Mouse (Mus musculus) gastrocnemius, postnatal 10 days (tissue): ENCODE results near the gene Metap1. TPM values are rescaled to one million over a fixed set of nuclear protein-coding genes. Genes with fewer than 3 reads are reported as not detected.
"Not testable (repeated sequence)": the region's sequence is repeated elsewhere in the genome, so short reads cannot be mapped to it uniquely, and the experiment has no call there.

Experiments used
- DNase-seq: peaks from one replicate; pipeline ENCODE4 v3.0.0; 2021; ENCODE audit warnings: mixed read lengths
- total RNA-seq, 2 experiments: library from RNA; stranded (reverse); gene quantifications; 2 replicates each; pipeline ENCODE4 v1.2.3; 2021

Gene Metap1
- total RNA-seq, 2 experiments from 2014 or later: 44.9 to 47.0 TPM

DNA sequence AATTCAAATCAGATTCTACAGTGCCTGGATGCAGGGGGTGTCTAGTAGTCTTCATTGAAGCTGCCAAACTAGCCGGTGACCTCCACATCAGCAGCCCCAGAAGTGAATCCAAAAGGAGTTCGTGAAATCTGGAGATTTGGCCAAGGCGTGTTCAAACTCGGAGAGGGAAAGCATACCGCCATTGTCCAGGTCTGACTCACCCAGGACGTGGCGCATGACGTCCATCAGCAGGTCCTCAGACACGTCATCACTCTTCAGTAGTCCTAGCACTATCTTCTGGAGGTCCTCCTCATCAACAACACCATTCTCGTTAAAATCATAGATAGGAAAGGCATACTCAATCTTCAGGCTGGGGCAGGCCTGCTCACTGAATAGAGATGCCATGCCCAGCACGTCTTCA lies 14.4 kb upstream of the Metap1 start:
- DNase-seq: no peak

- no peak for DNase-seq
These were observed 10.8 kb upstream of the Metap1 start for GRCm38 (mm10) chr3:138499854-138500740.

DNA sequence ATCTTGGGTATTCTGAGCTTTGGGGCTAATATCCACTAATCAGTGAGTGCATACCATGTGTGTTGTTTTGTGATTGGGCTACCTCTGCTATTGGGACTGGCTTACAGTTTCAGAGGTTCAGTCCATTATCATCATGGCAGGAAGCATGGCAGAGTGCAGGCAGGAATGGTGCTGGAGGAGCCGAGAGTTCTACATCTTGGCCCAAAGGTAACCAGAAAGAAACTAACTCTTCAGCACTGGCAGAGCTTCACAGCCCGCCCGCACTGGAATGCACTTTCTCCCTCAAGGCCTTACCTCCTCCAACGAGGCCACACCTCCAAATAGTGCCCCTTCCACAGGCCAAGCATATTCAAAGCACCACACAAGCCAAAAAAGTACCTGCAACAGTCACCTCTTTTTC lies 9.4 kb upstream of the Metap1 start:
- DNase-seq: no peak

- no peak for DNase-seq
These were observed 6.1 kb upstream of the Metap1 start for GRCm38 (mm10) chr3:138495166-138496145.

- DNase-seq: no peak
These were observed 5.2 kb upstream of the Metap1 start for GRCm38 (mm10) chr3:138494565-138494964.

DNA sequence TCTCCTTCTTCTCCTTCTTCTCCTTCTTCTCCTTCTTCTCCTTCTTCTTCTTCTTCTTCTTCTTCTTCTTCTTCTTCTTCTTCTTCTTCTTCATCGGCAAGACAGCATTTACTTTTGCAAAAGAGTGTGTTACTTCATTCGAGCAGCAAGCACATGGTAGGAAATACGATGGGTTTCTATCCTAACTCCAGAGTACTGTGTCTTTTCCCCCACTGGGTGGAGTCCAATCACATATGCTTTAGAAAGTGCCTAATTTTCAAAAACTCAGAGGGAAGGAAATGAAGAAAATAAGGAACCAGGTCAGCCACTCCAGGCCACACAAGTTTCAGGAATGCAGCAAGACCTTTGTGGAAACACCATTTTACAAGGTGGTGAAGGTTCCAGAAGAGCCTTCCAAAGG lies 4.4 kb upstream of the Metap1 start:
- no peak for DNase-seq

DNA sequence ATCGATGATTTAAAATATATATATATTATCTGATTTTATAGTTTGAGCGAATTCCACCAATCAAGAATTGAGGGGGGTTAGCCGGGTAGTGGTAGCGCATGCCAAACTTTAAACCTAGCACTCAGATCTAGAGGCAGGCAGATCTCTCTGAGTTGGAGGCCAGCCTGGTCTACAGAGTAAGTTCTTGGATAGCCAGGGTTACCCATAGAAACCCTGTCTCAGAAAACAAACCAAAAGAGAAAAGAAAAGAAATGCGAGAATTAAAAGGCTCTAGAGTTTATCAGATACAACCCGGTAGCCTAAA lies 671 bp upstream of the Metap1 start:
- no peak for DNase-seq

DNA sequence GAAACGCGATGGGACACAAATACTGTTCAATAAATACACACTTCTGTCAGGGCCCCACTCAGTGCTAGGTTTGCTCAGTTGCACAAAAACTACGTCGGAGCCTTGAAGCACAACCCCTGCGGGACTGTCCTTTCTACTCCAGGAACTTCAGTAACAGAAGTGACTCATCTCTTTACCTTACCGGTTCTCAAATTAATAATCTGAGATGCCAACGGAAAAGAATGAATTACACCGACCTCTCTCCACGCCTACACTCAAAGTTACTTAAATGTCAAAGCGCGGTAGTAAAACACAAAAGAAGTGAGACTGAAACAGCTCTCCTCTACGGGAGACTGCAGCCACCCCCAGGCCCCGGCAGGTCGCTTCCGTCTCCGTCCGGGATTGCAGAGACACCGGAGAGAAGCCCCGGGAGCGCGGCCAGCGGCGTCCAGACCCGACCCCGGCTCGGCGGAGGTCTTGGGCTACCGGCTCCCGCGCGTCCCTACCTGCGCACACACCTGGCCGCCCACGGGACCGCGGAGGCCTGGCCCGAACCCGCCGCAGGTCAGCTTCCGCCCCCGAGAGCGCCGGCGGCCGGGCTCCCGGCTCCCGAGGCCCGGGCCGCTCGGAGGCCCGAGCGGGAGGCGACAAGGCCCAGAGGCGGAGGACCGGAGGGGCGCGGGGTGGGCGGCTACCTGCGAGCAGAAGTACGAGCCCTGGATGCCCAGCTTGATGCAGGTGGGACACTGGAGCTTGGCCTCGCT lies 560 bp downstream of the Metap1 start:
- DNase-seq: no peak

- DNase-seq: no peak
These were observed 6.1 kb downstream of the Metap1 start for GRCm38 (mm10) chr3:138483240-138483639.

- DNase-seq: no peak
These were observed 7.6 kb downstream of the Metap1 start for GRCm38 (mm10) chr3:138481526-138482284.

- DNase-seq: no peak
These were observed 9.8 kb downstream of the Metap1 start for GRCm38 (mm10) chr3:138479489-138479888.

DNA sequence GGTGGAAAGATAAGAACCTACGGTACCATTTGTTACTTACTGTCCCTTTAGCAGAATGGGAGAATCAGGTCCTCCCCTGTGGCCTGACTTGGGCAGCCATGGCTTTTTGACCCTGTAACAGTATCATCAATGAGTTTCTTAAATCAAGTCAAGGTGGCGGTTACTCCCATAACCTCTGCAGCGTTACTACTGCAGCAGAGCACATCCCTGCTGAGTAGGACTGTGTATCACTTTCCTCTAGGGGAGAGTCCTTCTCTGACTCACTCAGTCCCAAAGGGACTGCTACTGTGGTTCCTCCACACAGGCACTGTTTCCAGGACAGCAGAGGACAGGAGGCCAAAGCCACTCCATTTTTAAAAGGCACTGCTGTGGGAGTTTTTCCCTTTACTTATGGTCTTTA lies 18.2 kb downstream of the Metap1 start:
- no peak for DNase-seq

GRCm38 (mm10) chr3:138466656-138467055 lies 22.7 kb downstream of the Metap1 start:
- not testable (repeated sequence) for DNase-seq

DNA sequence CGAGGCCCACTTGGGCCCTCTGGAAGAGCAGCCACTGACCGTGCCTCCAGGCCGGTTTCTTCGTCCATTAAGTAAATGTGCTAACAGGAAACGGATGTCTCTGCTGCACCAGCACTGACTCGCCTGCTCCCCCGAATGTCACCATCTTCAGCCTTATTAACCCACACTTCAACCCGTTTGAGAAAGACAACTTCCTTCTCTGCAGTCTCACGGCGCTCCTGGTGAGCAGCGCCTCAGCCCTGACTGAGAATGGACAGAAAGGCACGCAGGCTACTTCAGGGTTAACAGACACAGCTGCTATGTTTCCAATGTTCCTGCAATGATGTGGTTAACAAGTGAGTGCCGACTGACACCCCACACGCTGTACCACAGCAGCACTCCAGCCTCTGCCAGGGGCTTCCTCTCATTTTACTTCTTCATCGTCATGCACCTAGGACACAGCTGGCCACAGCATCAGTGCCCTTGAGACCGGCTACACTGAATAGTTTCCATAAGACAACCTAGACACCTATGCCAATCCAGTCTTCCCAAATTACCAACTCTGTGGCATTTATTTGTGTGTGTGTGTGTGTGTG lies 24.7 kb downstream of the Metap1 start:
- no peak for DNase-seq

DNA sequence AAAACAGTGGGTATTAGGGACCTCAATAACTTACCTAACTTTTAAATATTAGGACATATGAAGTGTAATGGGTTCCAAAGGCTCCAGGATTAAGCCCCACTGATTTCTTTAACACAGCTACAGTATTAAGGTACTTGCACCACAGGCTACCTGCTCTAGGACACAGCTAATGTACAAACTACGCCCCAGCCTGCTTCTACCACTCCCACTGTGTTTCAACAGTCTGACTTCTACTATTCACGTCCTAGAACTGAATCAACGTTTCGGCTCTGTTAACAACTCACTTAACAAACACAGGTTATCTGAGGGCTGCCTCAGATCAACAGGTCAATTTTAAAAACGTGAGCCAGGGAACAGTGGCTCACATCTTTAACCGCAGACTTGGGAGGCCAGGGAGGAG lies 25.5 kb downstream of the Metap1 start:
- DNase-seq: no peak

GRCm38 (mm10) chr3:138463137-138463536 lies 26.2 kb downstream of the Metap1 start:
- no peak for DNase-seq

GRCm38 (mm10) chr3:138461832-138462231 lies 27.5 kb downstream of the Metap1 start:
- DNase-seq: no peak

- no peak for DNase-seq
These were observed 29.1 kb downstream of the Metap1 start for GRCm38 (mm10) chr3:138460260-138460659.

DNA sequence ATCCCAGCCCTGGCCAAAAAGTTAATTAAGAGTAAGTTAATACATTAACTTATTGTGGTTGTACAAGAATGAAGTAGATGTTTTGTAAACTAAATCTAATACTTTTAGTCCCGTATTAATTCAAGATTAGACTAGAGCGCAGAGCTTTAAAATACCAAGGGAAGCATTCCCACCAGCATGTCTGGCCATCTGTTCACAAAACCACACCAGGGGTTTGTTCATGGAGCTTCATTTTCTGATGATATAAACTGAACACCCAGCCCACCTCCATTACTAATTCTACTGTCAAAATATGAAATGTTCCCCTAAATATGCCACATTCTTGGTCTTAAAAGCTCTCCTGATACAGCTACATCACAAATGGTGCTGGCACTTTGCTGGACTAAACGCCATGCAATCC lies 30.9 kb downstream of the Metap1 start:
- no peak for DNase-seq

DNA sequence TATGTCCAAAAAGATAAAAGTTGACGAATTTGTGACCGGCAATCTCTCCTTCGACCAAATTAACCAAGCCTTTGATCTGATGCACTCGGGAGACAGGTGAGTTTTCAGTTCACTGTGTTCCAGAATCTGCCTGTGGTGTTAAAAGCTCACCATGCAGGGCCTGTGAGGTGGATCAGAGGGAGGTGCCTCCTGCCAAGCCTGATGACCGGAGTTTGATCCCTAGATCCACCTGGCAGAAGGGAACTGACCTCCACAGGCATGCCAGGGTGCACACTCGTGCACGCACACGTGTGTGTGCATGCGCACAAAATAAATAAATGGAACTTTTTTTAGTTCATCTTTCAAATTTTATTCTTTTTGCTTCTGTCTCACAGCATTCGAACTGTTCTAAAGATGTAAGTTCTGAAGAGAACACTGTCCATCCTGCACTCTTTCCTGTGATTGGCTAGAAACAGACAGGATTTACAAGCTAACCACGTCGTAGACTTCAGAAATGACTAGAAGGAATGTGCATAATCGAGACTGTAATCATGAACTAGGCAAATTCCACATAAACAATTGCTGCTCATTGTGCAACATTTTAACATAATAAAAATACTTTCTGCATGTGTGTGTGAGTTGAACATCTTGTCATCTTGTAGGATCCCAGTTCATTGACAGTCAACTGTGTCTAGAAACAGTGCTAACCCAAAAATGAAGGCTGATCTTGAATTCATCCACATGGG lies 34.4 kb downstream of the Metap1 start:
- DNase-seq: no peak

DNA sequence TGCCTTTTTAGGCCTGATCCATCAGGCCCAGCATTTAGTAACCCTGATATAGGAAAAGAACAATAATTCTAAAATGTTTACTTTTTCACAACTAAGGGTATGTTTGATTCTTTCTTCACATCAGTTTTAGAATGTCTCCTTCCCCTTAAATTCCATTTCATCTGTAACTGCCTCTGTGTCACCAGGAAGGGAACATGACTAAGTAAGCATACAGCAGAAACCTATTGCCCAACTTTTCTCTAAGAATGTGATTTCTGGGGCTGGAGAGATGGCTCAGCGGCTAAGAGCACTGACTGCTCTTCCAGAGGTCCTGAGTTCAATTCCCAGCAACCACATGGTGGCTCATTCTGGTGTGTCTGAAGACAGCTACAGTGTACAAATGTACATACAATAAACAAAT lies 35.1 kb downstream of the Metap1 start:
- no peak for DNase-seq
